Mouse (Mus musculus): ENCODE measurements around the gene Gm7168. TPM values are rescaled to one million over a fixed set of nuclear protein-coding genes. Genes with fewer than 3 reads are reported as not detected.
"Not testable (repeated sequence)": the region's sequence is repeated elsewhere in the genome, so short reads cannot be mapped to it uniquely, and the experiment has no call there.

Gm7168 gene
- not detected for total RNA-seq (2018; cell fraction: chromatin; rRNA removed)
- not detected for total RNA-seq (2018; cell fraction: cytosol; rRNA removed)
- total RNA-seq (2018; cell fraction: nucleus; rRNA removed) = not detected
- polyA plus RNA-seq (2018) = not detected in 3 replicates

DNA sequence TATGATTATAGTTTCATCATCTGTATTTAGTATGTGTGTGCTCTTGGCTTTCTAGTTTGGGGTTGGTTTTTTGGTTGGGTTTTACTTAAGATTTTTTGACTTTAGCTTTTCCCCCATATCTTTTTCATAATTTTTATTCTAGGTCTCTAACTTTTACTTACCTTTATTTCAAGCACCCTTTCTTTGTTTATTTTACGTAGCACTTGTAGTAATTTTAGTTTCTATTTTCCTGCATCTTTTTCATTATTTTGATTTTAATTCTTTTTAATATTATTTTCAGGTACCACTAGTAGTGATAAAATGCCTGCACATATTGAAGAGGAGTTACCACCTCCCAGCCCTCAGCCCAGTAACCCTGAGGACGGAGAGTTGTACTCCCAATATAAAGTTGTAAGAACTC is at the start of gene Gm7168:
Gm7168 (plus strand) TSS at position 301 of the 400 bp plus-strand sequence.
- not testable (repeated sequence) for H3K4me3 ChIP-seq (ENCODE audit: inconsistent target); H3K79me2 ChIP-seq (ENCODE audit: inconsistent target); H3K27ac ChIP-seq; H3K36me3 ChIP-seq (ENCODE audit: inconsistent target)
- WGBS (ENCODE audit: missing documents) = no CpG with 5 or more reads among the region's 2 CpGs

DNA sequence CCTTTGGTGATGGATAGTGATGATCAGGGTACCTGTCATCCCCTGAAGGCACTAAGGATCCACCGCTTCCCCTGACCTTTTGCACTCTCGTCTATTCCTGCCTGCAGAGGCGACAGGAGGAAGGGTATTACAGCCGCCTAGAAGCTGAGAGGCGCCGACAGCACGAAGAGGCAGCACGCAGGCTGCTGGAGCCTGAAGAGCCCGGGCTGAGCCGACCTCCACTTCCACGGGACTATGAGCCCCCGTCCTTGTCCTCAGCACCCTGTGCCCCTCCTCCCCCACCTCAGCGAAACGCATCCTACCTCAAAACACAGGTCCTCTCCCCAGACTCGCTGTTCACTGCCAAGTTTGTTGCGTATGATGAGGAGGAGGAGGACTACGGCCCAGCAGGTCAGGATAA is 49.3 kb upstream of the Gm7168 start:
- H3K36me3 ChIP-seq (ENCODE audit: inconsistent target) = no peaks in the 10 kb centered on the region
- no peak overlapping the region for H3K27ac ChIP-seq
- 96% methylated on average over 16 of the region's 17 CpGs for WGBS (ENCODE audit: missing documents)
- no peaks in the 10 kb centered on the region for H3K79me2 ChIP-seq (ENCODE audit: inconsistent target)
- H3K4me3 ChIP-seq (ENCODE audit: inconsistent target) = no peak overlapping the region

DNA sequence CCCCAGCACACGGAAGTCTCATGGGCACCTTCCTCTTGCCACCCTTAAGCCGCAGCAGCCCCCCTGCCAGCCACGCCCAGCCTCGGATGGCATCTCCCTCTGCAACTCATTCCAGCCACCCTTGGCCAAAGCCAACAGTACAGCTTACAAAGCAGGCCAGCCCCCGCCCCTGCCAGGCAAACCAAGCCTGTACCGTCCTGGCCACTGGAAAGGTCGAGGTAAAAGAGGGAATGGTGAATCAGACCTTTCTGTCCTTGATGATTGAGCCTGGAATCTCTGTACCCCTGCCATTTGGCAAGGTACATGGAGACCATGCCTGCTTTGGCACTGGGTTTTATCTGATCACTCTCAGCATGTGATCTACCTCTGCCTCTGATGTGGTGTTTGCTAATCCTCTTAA is 48.9 kb upstream of the Gm7168 start:
- Histone ChIP-seq H3K36me3 (ENCODE audit: inconsistent target) (no peaks in the 10 kb centered on the region), H3K79me2 (ENCODE audit: inconsistent target) (no peaks in the 10 kb centered on the region), H3K27ac (no peak overlapping the region), H3K4me3 (ENCODE audit: inconsistent target) (no peak overlapping the region)
- 94% methylated on average over 7 of the region's 7 CpGs for WGBS (ENCODE audit: missing documents)

DNA sequence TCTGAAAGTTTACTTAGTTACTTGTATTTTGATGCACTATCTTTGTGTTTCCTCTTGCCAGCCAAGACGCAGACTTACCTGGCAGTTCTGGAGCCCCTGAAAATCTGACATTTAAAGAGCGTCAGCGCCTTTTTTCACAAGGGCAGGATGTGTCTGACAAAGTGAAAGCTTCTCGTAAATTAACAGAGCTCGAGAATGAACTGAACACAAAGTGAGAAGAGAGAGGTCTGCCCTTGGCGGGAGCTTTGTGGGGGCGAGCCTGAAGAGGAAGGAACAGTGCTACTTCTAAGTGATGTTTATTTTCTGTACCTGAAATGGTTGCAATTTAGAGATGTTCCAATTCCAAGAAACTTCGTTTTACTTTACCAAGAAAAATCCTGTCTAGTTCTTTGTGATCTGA is 44.4 kb upstream of the Gm7168 start:
- H3K4me3 ChIP-seq (ENCODE audit: inconsistent target) = no peak overlapping the region
- no peaks in the 10 kb centered on the region for H3K36me3 ChIP-seq (ENCODE audit: inconsistent target)
- H3K79me2 ChIP-seq (ENCODE audit: inconsistent target) = no peaks in the 10 kb centered on the region
- H3K27ac ChIP-seq = no peak overlapping the region
- WGBS (ENCODE audit: missing documents) = 90% methylated on average over 8 of the region's 8 CpGs

DNA sequence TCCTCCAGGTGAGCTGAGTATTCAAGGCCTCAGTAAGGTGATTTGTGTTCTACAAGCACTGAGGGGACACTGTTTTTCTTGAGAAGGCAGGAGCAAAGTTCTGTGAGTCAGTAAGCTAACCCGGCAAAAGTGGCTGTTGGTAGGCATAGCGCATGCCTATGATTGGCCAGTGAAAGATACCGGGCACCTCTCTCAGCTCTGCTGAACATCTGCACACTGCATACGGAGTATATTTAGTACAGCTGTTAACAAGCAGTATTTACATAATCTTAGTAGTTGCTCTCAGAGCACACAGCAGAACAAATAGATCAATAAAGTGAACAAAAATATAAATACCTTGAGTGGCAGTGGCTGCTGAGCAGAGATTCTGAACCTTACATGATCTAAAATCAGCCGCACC is 41.1 kb upstream of the Gm7168 start:
- WGBS (ENCODE audit: missing documents) = 98% methylated on average over 5 of the region's 5 CpGs
- H3K4me3 ChIP-seq (ENCODE audit: inconsistent target) = no peak overlapping the region
- H3K27ac ChIP-seq = no peak overlapping the region
- H3K36me3 ChIP-seq (ENCODE audit: inconsistent target) = no peaks in the 10 kb centered on the region
- H3K79me2 ChIP-seq (ENCODE audit: inconsistent target) = no peaks in the 10 kb centered on the region

DNA sequence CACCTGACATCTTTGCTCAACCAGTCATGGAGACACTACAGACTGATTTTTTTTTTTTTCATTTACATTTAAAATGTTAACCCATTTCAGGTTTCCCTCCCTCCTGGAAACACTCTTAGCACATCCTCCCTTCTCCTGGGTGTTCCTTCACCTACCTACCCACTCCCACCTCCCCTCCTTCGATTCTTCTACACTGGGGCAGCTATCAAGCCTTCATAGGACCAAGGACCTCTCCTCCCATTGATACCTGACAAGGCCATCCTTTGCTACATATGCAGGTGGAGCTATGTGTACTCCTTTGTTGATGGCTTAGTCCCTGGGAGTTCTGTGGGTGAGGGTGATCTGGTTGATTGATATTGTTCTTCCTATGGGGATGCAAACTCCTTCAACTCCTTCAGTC is 40.5 kb upstream of the Gm7168 start:
- H3K4me3 ChIP-seq (ENCODE audit: inconsistent target) = no peak overlapping the region
- WGBS (ENCODE audit: missing documents) = 75% methylated on average over 1 of the region's 1 CpGs
- H3K36me3 ChIP-seq (ENCODE audit: inconsistent target) = no peaks in the 10 kb centered on the region
- H3K27ac ChIP-seq = no peak overlapping the region
- H3K79me2 ChIP-seq (ENCODE audit: inconsistent target) = no peaks in the 10 kb centered on the region

DNA sequence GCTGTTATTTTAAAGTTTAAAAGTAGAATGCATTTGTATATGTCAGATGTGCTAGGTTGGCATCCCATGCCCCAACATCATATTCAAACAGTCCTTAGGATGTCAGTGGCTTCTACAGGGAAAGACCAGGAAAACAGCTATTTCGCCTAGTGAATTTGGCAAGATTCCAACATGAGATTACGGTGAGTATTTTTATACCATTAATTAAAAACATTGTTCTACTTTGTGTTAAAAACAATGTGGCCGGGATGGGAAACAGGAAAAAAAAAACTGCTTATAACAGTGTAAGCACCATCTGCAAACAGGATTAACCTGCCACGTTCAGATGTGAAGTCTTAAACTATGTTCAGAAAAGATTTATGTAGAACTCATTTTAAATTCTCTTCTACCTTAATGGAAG is 34.2 kb upstream of the Gm7168 start:
- no peak overlapping the region for H3K27ac ChIP-seq
- H3K4me3 ChIP-seq (ENCODE audit: inconsistent target) = no peak overlapping the region
- WGBS (ENCODE audit: missing documents) = 81% methylated on average over 4 of the region's 4 CpGs
- H3K79me2 ChIP-seq (ENCODE audit: inconsistent target) = no peaks in the 10 kb centered on the region
- no peaks in the 10 kb centered on the region for H3K36me3 ChIP-seq (ENCODE audit: inconsistent target)

DNA sequence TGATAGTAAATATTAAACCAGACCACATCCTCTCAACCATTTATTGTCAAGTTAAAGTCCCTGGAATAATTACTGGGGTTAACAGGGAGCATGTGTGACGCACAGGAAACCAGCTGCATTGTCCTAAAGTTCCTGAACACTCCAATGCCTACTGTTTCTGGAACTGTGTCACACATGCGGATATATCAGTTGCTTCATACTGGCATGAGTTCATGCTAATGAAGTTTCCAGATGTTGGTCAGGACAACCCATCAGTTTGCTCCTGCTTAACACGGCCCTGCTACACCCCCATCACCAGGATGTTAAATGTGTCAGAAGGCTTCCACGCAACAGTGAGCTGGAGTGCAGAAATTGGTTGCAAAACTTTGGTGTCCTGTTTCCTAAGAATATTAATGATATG is 33.6 kb upstream of the Gm7168 start:
- no peaks in the 10 kb centered on the region for H3K79me2 ChIP-seq (ENCODE audit: inconsistent target)
- no peak overlapping the region for H3K4me3 ChIP-seq (ENCODE audit: inconsistent target)
- WGBS (ENCODE audit: missing documents) = 78% methylated on average over 4 of the region's 4 CpGs
- H3K36me3 ChIP-seq (ENCODE audit: inconsistent target) = no peaks in the 10 kb centered on the region
- no peak overlapping the region for H3K27ac ChIP-seq

DNA sequence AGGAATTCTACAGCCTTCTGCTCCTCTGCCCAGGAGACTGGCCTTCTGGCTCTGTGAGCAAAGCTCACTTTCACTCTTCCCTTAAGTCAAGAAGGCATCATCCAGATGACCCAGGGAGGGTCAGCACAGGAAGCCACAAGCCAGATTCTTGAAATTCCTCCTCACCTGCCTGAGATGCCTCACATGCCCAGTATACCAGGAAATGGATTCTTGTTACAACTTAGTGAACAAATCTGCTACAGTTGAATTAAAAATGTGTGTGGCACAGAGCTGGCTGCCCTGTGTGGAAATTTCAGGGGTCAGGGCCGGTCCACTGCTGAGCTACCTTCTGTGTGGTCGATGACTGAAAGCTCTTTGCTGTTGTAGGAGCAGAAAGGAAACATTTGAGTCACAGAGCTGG is 27.4 kb upstream of the Gm7168 start:
- 86% methylated on average over 2 of the region's 2 CpGs for WGBS (ENCODE audit: missing documents)
- no peaks in the 10 kb centered on the region for H3K36me3 ChIP-seq (ENCODE audit: inconsistent target)
- no peak overlapping the region for H3K4me3 ChIP-seq (ENCODE audit: inconsistent target)
- no peaks in the 10 kb centered on the region for H3K79me2 ChIP-seq (ENCODE audit: inconsistent target)
- no peak overlapping the region for H3K27ac ChIP-seq

DNA sequence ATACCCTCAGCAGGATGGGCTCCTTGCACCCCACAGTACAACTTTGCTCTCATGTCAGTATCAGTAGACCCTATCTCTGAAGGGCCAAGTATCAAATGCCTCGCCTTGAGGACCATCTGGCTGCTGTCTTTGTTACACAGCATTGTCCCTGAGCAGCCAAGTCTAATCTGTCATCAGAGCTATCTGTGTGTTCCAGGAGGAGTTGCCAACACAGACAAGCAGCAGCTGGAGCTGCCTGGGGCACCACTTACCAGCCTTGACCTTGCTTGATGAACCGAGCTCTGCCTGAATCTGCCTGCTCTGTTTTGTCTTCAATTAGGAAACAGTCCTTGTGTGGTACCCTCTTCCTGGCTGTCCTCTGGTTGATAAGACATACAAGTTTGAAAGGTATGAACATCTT is 24.8 kb upstream of the Gm7168 start:
- WGBS (ENCODE audit: missing documents) = 78% methylated on average over 2 of the region's 2 CpGs
- no peaks in the 10 kb centered on the region for H3K79me2 ChIP-seq (ENCODE audit: inconsistent target)
- H3K36me3 ChIP-seq (ENCODE audit: inconsistent target) = no peaks in the 10 kb centered on the region
- H3K4me3 ChIP-seq (ENCODE audit: inconsistent target) = no peak overlapping the region
- H3K27ac ChIP-seq = no peak overlapping the region

DNA sequence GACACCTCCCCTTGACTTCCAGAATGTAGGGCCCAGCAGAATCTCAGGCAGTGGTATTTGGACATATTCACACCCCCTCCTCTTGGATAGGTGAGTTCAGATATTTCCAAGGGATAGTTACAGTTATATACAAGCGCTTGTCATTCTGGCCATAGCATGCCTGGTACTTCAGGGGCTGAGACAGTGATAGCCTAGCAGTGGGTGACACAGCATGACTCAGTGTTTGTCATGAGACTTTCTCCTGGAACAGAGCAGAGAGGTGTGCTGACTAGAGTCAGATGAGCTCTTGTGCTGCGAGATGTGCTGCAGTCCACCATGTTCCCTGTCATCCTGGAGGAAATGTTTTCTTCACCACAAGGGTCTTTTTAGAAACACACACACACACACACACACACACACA is 23.6 kb upstream of the Gm7168 start:
- no peak overlapping the region for H3K4me3 ChIP-seq (ENCODE audit: inconsistent target)
- no peak overlapping the region for H3K27ac ChIP-seq
- no peaks in the 10 kb centered on the region for H3K79me2 ChIP-seq (ENCODE audit: inconsistent target)
- no peaks in the 10 kb centered on the region for H3K36me3 ChIP-seq (ENCODE audit: inconsistent target)
- WGBS (ENCODE audit: missing documents) = 94% methylated on average over 2 of the region's 2 CpGs

DNA sequence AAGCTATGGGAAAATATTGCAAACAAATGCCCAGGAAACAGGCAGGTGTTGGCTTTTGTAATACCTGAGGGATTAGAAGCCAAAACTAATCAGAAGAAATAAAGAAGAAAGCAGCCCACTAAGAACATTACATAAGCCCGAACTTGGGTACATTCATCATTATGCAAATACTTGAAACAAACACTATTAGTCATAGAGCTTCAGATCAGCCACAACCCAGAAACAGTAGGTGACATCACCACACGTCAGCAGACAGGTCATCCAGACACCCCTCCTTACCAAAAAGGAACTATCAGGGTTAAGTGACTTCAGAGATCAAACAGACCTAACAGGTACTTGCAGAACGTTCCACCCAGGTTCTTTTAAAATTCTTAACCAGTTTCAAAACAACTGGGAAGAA is 22.2 kb upstream of the Gm7168 start:
- 70% methylated on average over 3 of the region's 3 CpGs for WGBS (ENCODE audit: missing documents)
- H3K27ac ChIP-seq = no peak overlapping the region
- no peak overlapping the region for H3K4me3 ChIP-seq (ENCODE audit: inconsistent target)
- no peaks in the 10 kb centered on the region for H3K79me2 ChIP-seq (ENCODE audit: inconsistent target)
- no peaks in the 10 kb centered on the region for H3K36me3 ChIP-seq (ENCODE audit: inconsistent target)

DNA sequence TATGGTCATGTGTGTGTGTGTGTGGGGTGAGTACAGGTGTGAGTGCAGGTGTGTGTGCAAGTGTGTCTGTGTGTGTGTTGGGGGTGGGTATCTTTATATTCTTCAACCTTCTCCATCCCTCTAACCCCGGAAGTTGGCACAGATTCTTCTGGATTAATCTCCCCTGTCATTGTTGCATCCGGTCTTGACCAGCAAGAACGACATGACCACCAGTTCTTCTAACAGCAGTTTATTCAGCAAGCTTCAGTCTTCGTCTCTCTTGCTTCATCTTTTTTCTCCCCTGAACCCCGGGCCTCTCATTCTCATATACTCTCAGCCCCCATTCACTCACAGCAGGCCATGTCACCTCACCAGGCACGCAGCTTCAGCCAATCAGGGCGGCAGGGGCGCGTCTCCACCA is 17.8 kb upstream of the Gm7168 start:
- Histone ChIP-seq H3K36me3 (ENCODE audit: inconsistent target) (no peaks in the 10 kb centered on the region), H3K4me3 (ENCODE audit: inconsistent target) (no peak overlapping the region), H3K27ac (no peak overlapping the region), H3K79me2 (ENCODE audit: inconsistent target) (no peaks in the 10 kb centered on the region)
- 87% methylated on average over 9 of the region's 9 CpGs for WGBS (ENCODE audit: missing documents)

DNA sequence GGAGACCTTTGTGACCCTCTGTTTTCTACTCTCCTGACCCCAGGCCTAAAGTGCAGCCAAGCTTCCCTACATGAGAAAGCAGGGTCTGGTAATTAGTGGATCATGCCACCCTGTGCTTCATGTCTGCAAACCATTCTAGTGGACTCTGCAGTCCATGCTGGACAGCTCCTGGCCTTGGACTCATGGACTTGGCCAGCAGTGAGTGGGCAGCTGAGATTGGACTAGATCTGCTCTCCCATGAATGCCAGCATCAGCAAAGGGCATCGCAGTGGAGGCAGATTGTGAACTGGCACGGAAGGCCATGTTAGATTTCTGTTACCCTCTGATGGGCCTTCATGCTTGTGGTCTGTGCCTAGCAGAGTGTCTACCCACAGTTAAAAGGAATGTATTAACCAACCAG is 12.8 kb upstream of the Gm7168 start:
- not testable (repeated sequence) for H3K36me3 ChIP-seq (ENCODE audit: inconsistent target); H3K79me2 ChIP-seq (ENCODE audit: inconsistent target); H3K27ac ChIP-seq; H3K4me3 ChIP-seq (ENCODE audit: inconsistent target)
- WGBS (ENCODE audit: missing documents) = 90% methylated on average over 2 of the region's 2 CpGs

DNA sequence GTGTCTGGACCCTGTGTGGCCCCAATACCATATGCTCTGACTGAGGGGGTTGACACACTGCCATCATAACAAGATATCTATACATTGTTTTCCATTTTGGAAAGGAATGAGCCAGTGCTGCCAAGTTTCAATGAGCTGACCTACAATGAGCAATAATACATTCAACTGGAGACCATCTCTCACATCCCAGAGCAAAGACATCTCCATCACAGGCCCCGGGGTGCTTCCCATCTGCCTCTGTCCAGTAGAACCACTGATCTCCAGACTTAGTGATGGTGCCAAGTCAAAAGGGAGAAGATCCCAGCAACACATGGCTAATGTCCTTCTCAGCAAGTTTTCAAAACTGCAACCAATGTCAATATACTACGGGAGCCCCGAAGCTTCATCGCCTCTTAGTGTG is 10.4 kb upstream of the Gm7168 start:
- Histone ChIP-seq H3K4me3 (ENCODE audit: inconsistent target) (no peak overlapping the region), H3K27ac (no peak overlapping the region), H3K36me3 (ENCODE audit: inconsistent target) (no peaks in the 10 kb centered on the region), H3K79me2 (ENCODE audit: inconsistent target) (no peaks in the 10 kb centered on the region)
- WGBS (ENCODE audit: missing documents) = 90% methylated on average over 4 of the region's 4 CpGs

DNA sequence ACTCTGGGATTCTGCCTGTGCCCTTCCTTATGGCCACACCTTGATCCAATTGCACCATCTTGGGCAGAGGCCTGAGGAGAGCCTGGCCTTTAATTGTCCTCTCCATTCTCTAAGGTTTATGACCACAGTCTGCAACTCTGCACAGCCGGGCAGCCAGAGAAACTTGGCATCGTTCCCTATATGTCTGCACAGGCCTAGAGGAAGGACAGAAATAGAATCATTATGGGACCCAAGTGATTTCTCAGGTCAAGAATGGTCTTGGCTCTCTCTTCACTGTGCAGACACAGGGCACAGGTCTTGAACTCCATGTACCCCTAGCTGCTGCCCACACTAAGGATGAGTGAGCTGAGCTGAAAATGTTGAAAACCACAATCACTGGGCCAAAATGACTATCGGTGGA is 9.5 kb upstream of the Gm7168 start:
- no peak overlapping the region for H3K4me3 ChIP-seq (ENCODE audit: inconsistent target)
- WGBS (ENCODE audit: missing documents) = 59% methylated on average over 3 of the region's 3 CpGs
- no peaks in the 10 kb centered on the region for H3K79me2 ChIP-seq (ENCODE audit: inconsistent target)
- no peaks in the 10 kb centered on the region for H3K36me3 ChIP-seq (ENCODE audit: inconsistent target)
- H3K27ac ChIP-seq = no peak overlapping the region
